Mouse (Mus musculus) limb, embryonic 15.5 days (tissue): ENCODE measurements around the gene Ehf. TPM values are rescaled to one million over a fixed set of nuclear protein-coding genes. Genes with fewer than 3 reads are reported as not detected.

ENCODE experiments used
- ATAC-seq: fragments of 200-750 bp; cut with Nextera tagmentation; 2 replicates; pipeline ENCODE4 v1.8.0; 2017; ENCODE audit warnings: low read depth, moderate TSS enrichment; ENCODE audit not compliant: insufficient number of reproducible peaks, low FRiP score, low TSS enrichment
- H3K27ac ChIP-seq: fragments of 300-500 bp; sonication (generic); 2 replicates; pipeline ENCODE4 v1.5.1; 2015; ENCODE audit warnings: moderate library complexity, mild to moderate bottlenecking, inconsistent platforms
- H3K27me3 ChIP-seq: fragments of 300-500 bp; sonication (generic); 2 replicates; pipeline ENCODE4 v1.6.1; 2015; ENCODE audit warnings: inconsistent platforms
- H3K36me3 ChIP-seq: fragments of 300-500 bp; sonication (generic); 2 replicates; pipeline ENCODE4 v1.6.1; 2015; ENCODE audit warnings: inconsistent platforms
- H3K4me1 ChIP-seq: fragments of 300-500 bp; sonication (generic); 2 replicates; pipeline ENCODE4 v1.6.1; 2015; ENCODE audit warnings: inconsistent platforms
- H3K4me2 ChIP-seq: fragments of 300-500 bp; sonication (generic); 2 replicates; pipeline ENCODE4 v1.6.1; 2015; ENCODE audit warnings: mild to moderate bottlenecking, inconsistent platforms
- H3K4me3 ChIP-seq: fragments of 300-500 bp; sonication (generic); 2 replicates; pipeline ENCODE4 v1.5.1; 2015; ENCODE audit warnings: mild to moderate bottlenecking, inconsistent platforms
- H3K9ac ChIP-seq: fragments of 300-500 bp; sonication (generic); 2 replicates; pipeline ENCODE4 v1.6.1; 2015; ENCODE audit warnings: inconsistent platforms
- H3K9me3 ChIP-seq: fragments of 300-500 bp; sonication (generic); 2 replicates; pipeline ENCODE4 v1.6.1; 2016; ENCODE audit warnings: inconsistent platforms
- WGBS: fragments of 180-500 bp; shearing (Covaris S2); methylation state at CpG from one replicate; pipeline ENCODE4 v1.1.7; 2015; 5-methylcytosine and 5-hydroxymethylcytosine counted together
- polyA plus RNA-seq: library from polyadenylated mRNA; unstranded; fragments of >200 nt; fragmentation: Nextera tagmentation; extraction: Ambion mirVana; gene quantifications from 2 replicates; pipeline ENCODE4 v1.2.1, GENCODE M21; 2015

The Ehf gene
- 4.3 and 4.4 TPM in 2 replicates for polyA plus RNA-seq

- Histone ChIP-seq H3K36me3 (no peaks in the 10 kb centered on the region), H3K27ac (no peak within 1 kb of the TSS), H3K9me3 (no peaks in the 10 kb centered on the region), H3K4me2 (no peak within 1 kb of the TSS), H3K9ac (no peak within 1 kb of the TSS), H3K27me3 (no peaks in the 10 kb centered on the region), H3K4me1 (no peaks in the 10 kb centered on the region), H3K4me3 (no peak within 1 kb of the TSS)
- 54% methylated on average over 9 of the region's 9 CpGs for WGBS
- ATAC-seq = no peak
These were observed at the start of gene Ehf for GRCm38 (mm10) chr2:103303132-103303531. Gene Ehf (minus strand): TSS chr2:103303278.

DNA sequence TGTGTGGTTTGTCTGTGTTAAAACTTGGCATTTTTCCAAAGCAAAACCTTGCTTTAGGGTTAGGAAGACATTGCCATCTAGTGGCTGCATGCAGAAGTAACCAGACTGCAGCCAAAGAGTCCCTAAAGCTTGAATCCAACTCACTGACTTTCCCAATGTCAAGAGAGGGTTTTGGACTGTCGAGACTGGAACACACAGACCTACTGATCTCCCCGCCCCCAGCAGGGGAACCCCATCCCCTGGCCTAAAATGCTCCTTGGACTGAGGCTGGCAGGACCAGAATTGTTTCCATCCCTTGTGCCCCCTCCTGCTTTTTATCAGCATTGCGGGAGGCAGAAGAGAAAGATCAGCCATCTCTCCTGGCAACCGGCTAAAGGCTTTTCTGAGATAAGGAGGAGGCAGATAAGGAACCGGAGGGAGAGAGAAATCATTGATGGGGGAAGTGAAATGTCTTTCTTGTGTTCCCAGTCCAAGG, 44.4 kb upstream of the Ehf start:
- Histone ChIP-seq H3K36me3 (no peaks in the 10 kb centered on the region), H3K9ac (no peak overlapping the region), H3K27ac (no peak overlapping the region), H3K27me3 (0 out of 2 replicates have a peak, but pooled peaks cover 2% of the 10 kb centered on the region), H3K9me3 (no peaks in the 10 kb centered on the region), H3K4me3 (no peak overlapping the region), H3K4me1 (no peaks in the 10 kb centered on the region), H3K4me2 (no peak overlapping the region)
- whole genome bisulfite sequencing = 22% methylated on average over 5 of the region's 5 CpGs
- ATAC-seq = no peak

- WGBS = 80% methylated on average over 3 of the region's 3 CpGs
- Histone ChIP-seq H3K27me3 (0 out of 2 replicates have a peak, but pooled peaks cover 2% of the 10 kb centered on the region), H3K36me3 (no peaks in the 10 kb centered on the region), H3K4me3 (no peak overlapping the region), H3K9me3 (no peaks in the 10 kb centered on the region), H3K4me1 (no peaks in the 10 kb centered on the region), H3K4me2 (no peak overlapping the region), H3K9ac (no peak overlapping the region), H3K27ac (no peak overlapping the region)
- ATAC-seq = no peak
These were observed 43.7 kb upstream of the Ehf start for GRCm38 (mm10) chr2:103346751-103347289.

DNA sequence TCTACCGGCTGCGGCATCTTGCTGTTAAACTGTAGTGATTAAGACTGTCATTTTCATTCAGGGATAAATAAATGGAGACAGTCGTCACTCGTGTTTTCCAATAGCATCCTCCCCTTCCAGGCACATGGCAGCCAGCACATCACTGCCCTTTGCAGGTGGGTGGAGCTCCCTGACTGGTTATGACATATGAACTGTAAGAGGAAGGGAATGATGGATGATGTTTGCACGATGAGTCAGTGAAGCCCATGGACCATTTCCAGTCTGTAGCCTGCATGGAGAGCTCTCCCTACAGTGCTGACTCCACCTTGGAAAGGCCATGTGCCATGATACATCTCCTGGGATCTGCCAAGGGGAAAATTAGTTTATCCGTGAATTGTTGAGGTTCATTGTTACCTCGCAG, 40.5 kb upstream of the Ehf start:
- ATAC-seq = no peak
- WGBS = 74% methylated on average over 7 of the region's 7 CpGs
- Histone ChIP-seq H3K36me3 (no peaks in the 10 kb centered on the region), H3K4me2 (no peak overlapping the region), H3K9me3 (no peaks in the 10 kb centered on the region), H3K4me3 (no peak overlapping the region), H3K4me1 (no peaks in the 10 kb centered on the region), H3K27me3 (0 out of 2 replicates have a peak, but pooled peaks cover under 1% of the 10 kb centered on the region), H3K27ac (no peak overlapping the region), H3K9ac (no peak overlapping the region)

GRCm38 (mm10) chr2:103342123-103342522, 39.0 kb upstream of the Ehf start:
- no peaks in the 10 kb centered on the region for H3K27me3 ChIP-seq
- no peak overlapping the region for H3K27ac ChIP-seq
- no peak overlapping the region for H3K4me2 ChIP-seq
- H3K9me3 ChIP-seq = no peaks in the 10 kb centered on the region
- H3K4me1 ChIP-seq = no peaks in the 10 kb centered on the region
- no peak overlapping the region for H3K4me3 ChIP-seq
- H3K9ac ChIP-seq = no peak overlapping the region
- WGBS = 87% methylated on average over 1 of the region's 1 CpGs
- ATAC-seq = no peak
- H3K36me3 ChIP-seq = no peaks in the 10 kb centered on the region

DNA sequence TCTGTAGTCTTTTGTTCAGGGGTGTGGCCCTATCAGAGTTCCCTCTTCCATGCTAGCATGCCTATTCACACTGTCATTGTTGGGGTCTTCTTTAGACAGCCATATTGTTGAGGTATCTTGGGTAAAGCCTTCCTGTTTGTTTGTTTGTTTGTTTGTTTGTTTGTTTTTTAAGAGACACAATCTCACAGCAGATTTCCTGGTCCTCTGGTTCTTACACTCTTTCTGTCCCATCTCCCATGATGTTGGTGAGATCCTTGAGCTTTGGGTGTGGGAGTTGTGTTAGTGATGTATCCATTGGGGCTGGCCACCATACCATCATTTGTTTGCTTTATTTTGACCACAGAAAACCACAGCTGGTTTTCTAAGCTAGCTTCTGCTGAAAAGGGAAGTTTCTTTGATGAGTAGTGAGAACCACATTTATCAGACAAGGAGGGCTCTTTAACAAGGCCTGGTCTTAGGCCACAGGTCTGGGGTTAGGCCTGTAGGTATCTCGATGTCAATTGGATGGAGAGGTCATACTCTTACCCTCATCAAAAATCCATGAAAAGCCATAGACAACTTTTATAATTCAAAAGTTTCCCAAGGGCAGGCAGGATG, 38.4 kb upstream of the Ehf start:
- no peak overlapping the region for H3K4me2 ChIP-seq
- ATAC-seq = no peak
- no peaks in the 10 kb centered on the region for H3K9me3 ChIP-seq
- WGBS = 78% methylated on average over 1 of the region's 1 CpGs
- H3K9ac ChIP-seq = no peak overlapping the region
- H3K4me3 ChIP-seq = no peak overlapping the region
- no peaks in the 10 kb centered on the region for H3K36me3 ChIP-seq
- no peaks in the 10 kb centered on the region for H3K4me1 ChIP-seq
- H3K27me3 ChIP-seq = no peaks in the 10 kb centered on the region
- H3K27ac ChIP-seq = no peak overlapping the region

- 69% methylated on average over 6 of the region's 6 CpGs for WGBS
- Histone ChIP-seq H3K4me2 (no peak overlapping the region), H3K27ac (no peak overlapping the region), H3K4me3 (no peak overlapping the region), H3K4me1 (no peaks in the 10 kb centered on the region), H3K9ac (no peak overlapping the region), H3K27me3 (no peaks in the 10 kb centered on the region), H3K9me3 (no peaks in the 10 kb centered on the region), H3K36me3 (no peaks in the 10 kb centered on the region)
- ATAC-seq = no peak
These were observed 35.6 kb upstream of the Ehf start for GRCm38 (mm10) chr2:103338706-103339105.

- Histone ChIP-seq H3K36me3 (no peaks in the 10 kb centered on the region), H3K27me3 (no peaks in the 10 kb centered on the region), H3K9me3 (no peaks in the 10 kb centered on the region), H3K9ac (no peak overlapping the region), H3K4me1 (no peaks in the 10 kb centered on the region), H3K4me2 (no peak overlapping the region), H3K4me3 (no peak overlapping the region), H3K27ac (no peak overlapping the region)
- ATAC-seq = no peak
- 87% methylated on average over 3 of the region's 3 CpGs for WGBS
These were observed 34.3 kb upstream of the Ehf start for GRCm38 (mm10) chr2:103337370-103337769.

DNA sequence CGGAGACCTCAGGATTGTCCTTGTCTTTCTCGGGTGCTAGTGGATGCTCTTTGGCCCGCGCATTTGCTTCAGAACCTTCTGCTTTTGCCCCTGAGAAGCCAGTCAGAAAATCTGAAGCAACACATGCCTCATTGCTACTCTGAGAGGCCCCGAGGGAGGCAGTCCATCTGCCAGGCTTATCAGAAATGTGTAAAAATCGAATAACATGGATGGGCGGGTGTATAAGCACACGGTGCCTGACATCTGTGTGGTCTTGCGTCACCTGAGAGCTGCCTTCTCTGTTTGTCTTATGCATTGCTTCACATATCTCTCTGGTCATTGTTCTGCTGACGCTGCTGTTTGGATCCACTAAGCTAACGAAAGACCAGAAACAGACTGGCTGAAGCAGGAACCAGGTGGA, 33.5 kb upstream of the Ehf start:
- Histone ChIP-seq H3K4me2 (no peak overlapping the region), H3K4me3 (no peak overlapping the region), H3K27ac (no peak overlapping the region), H3K4me1 (no peaks in the 10 kb centered on the region), H3K9me3 (no peaks in the 10 kb centered on the region), H3K9ac (no peak overlapping the region), H3K27me3 (no peaks in the 10 kb centered on the region), H3K36me3 (no peaks in the 10 kb centered on the region)
- WGBS = 82% methylated on average over 11 of the region's 11 CpGs
- no peak for ATAC-seq

DNA sequence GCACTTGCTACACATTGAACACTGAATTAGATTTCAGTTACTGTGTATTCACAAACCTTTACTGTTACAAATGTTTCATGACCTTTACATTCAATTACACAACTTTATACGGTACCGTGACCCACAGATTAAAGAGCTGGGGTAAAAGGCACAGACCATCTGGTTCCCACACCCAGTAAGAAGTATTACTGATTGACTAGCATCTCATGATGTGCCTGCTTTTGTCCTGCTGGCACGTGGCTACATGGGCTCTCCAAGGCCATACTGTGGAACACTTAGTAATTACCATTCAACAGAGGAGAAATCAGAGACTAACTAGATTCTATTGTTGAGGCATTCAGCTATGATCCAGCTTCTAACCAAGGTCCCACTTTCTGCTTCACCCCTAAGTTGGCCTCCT, 32.9 kb upstream of the Ehf start:
- H3K4me1 ChIP-seq = no peaks in the 10 kb centered on the region
- no peak overlapping the region for H3K9ac ChIP-seq
- no peaks in the 10 kb centered on the region for H3K9me3 ChIP-seq
- H3K36me3 ChIP-seq = no peaks in the 10 kb centered on the region
- H3K4me3 ChIP-seq = no peak overlapping the region
- no peak overlapping the region for H3K27ac ChIP-seq
- H3K4me2 ChIP-seq = no peak overlapping the region
- no peaks in the 10 kb centered on the region for H3K27me3 ChIP-seq
- 73% methylated on average over 3 of the region's 3 CpGs for WGBS
- ATAC-seq = no peak

DNA sequence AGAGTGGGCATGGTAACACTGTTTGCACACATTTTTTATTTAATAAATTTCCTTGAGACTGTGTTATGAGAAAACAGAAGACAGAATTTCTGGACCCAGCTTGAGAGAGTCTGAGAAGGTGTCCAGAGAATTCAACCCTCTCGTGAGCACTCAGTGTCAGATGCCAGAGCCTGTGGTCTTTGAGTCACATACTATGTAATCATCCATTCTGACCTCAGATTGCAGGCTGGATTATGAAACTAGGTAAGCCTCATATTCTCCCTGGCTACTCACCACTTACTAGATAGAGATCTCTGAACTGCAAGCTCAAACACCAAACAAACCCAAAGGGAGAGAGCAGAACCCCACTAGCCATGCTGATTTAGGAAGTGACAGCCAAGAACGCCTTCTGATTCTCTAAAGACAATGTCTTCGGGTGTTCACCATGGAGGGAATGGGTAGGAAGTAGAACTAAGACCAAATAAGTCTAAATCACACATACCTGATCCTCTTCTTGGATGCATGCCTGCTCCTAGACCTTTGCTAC, 28.7 kb upstream of the Ehf start:
- H3K9me3 ChIP-seq = no peaks in the 10 kb centered on the region
- H3K4me2 ChIP-seq = no peak overlapping the region
- no peaks in the 10 kb centered on the region for H3K36me3 ChIP-seq
- no peak for ATAC-seq
- no peaks in the 10 kb centered on the region for H3K4me1 ChIP-seq
- H3K4me3 ChIP-seq = no peak overlapping the region
- H3K9ac ChIP-seq = no peak overlapping the region
- no peak overlapping the region for H3K27ac ChIP-seq
- H3K27me3 ChIP-seq = no peaks in the 10 kb centered on the region
- 76% methylated on average over 3 of the region's 3 CpGs for WGBS

DNA sequence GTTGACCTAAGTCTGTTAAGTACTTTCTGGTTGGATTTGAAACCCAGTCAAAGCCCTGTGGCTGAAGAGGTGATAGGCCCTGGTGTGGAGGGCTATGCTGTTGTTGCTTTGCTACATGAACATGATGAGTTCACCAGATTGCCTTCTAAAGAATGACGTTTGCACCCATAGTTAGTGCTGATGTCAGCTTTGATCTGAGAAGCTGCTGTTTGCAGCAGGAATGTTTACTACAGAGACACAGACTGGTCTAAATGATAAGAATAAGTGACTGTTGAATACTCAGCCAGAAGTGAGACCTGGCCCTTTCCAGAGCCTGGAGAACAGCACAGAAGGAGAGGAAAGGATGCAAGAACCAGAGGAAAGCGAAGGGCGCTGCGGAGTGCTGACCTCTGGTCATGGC, 25.7 kb upstream of the Ehf start:
- H3K36me3 ChIP-seq = no peaks in the 10 kb centered on the region
- no peaks in the 10 kb centered on the region for H3K9me3 ChIP-seq
- H3K4me2 ChIP-seq = no peak overlapping the region
- 79% methylated on average over 4 of the region's 4 CpGs for WGBS
- H3K9ac ChIP-seq = no peak overlapping the region
- H3K27me3 ChIP-seq = no peaks in the 10 kb centered on the region
- H3K27ac ChIP-seq = no peak overlapping the region
- no peak overlapping the region for H3K4me3 ChIP-seq
- no peaks in the 10 kb centered on the region for H3K4me1 ChIP-seq
- ATAC-seq = no peak
